Comparison of ENCODE assay signal across 23 mouse cellular contexts in genomic region chr3:95636072-95636471, GRCm38 (mm10). TPM values are rescaled to one million over a fixed set of nuclear protein-coding genes. Genes with fewer than 3 reads are reported as not detected.
DNase-seq lines count a peak whose midpoint lies in the region; ATAC-seq and TF ChIP-seq lines count a peak whose summit lies in the region.
"Had no signal": no experiment of that assay in that cellular context is flagged by ENCODE, and none has a peak within 500 bp of the region (broad histone marks: within the 10 kb centered on the region; RNA-seq: fewer than 3 reads in every experiment).

No protein-coding gene starts in this region.

- peaks cover 11% of the 10 kb centered on the region for H3K4me1 ChIP-seq in liver, adult 2 months (ENCODE audit: control insufficient read depth, insufficient read depth, low read length)
- H3K4me1 ChIP-seq in brown adipose tissue, adult 24 weeks (ENCODE audit: control insufficient read depth, insufficient read depth, insufficient read length, low read length), result no peaks in the 10 kb centered on the region
- H3K4me1 ChIP-seq in liver, postnatal 0 days (ENCODE audit: insufficient read depth), result peaks cover 6% of the 10 kb centered on the region; the same call in 1 of the 2 replicates
- H3K4me1 ChIP-seq: embryonic facial prominence, embryonic 15.5 days; forebrain, embryonic 10.5 days; limb, embryonic 10.5 days had no signal

- peaks cover 6% of the 10 kb centered on the region; the same call in 1 of the 2 replicates for H3K36me3 ChIP-seq in liver, adult 2 months (ENCODE audit: control insufficient read depth, insufficient read depth, low read length)
- peaks cover 34% of the 10 kb centered on the region for H3K36me3 ChIP-seq in liver, postnatal 0 days (replicated peaks; ENCODE audit: insufficient read depth, low read length)

- no peak overlapping the region for H3K9ac ChIP-seq in liver, adult 2 months (ENCODE audit: low read depth, low read length)
- no peak overlapping the region for H3K9ac ChIP-seq in liver, postnatal 0 days (replicated peaks)
- H3K9ac ChIP-seq: embryonic facial prominence, embryonic 15.5 days; forebrain, postnatal 0 days; heart, embryonic 13.5 days had no signal

- intact Hi-C loops in heart, postnatal 36 days (cut with DNase I), result no loop called here

- no peaks in the 10 kb centered on the region for H3K79me2 ChIP-seq in liver, adult 2 months (ENCODE audit: control insufficient read depth, insufficient read depth, low read length)

- H3K9me3 ChIP-seq in liver, postnatal 0 days (ENCODE audit: low read length), result no peaks in the 10 kb centered on the region
- H3K9me3 ChIP-seq: embryonic facial prominence, embryonic 15.5 days; forebrain, embryonic 10.5 days; heart, embryonic 13.5 days; limb, embryonic 10.5 days had no signal

- DNase-seq in heart, adult 11 months, result peak; percentile 87
- no peak for DNase-seq in heart, postnatal 36 days
- DNase-seq in liver, adult 2 months (ENCODE audit: extremely low read depth, low read depth, low spot score), result peak; percentile 97
- DNase-seq in liver, result no peak
- no peak for DNase-seq in liver, postnatal 0 days
- DNase-seq in layer of hippocampus, adult 9-11 months, result no peak
- DNase-seq: adrenal gland, adult 2 months; cerebellum, postnatal 10 days; forebrain, postnatal 0 days; heart, postnatal 4 days; lung, adult 2 months had no signal

- H3K4me2 ChIP-seq in liver, postnatal 0 days (ENCODE audit: low read depth, low read length), result no peak overlapping the region
- H3K4me2 ChIP-seq: embryonic facial prominence, embryonic 15.5 days; heart, embryonic 13.5 days had no signal

- no peaks in the 10 kb centered on the region for H3K27me3 ChIP-seq in liver, adult 2 months (ENCODE audit: control insufficient read depth, insufficient read depth, low read length)
- H3K27me3 ChIP-seq in liver, postnatal 0 days (ENCODE audit: insufficient read depth, low read length), result no peaks in the 10 kb centered on the region
- H3K27me3 ChIP-seq: embryonic facial prominence, embryonic 15.5 days; heart, embryonic 13.5 days had no signal

- ATAC-seq in liver, postnatal 0 days, result peak; percentile 83
- ATAC-seq in erythroblast, adult 5-6 weeks (replicated peaks; ENCODE audit: low FRiP score, poor library complexity, severe bottlenecking), result no peak
- ATAC-seq: CD4-positive, CD25-positive, alpha-beta regulatory T cell, adult 4 months; forebrain, postnatal 0 days; hindbrain, embryonic 16.5 days; intestine, embryonic 16.5 days; midbrain, embryonic 16.5 days had no signal

- TF ChIP-seq CTCF in liver, adult 2 months (IDR thresholded peaks at IDR 0.05; ENCODE audit: low read depth, low read length), result no peak; the same call in 1 of the 2 replicates
- TF ChIP-seq CTCF in liver, postnatal 0 days (IDR thresholded peaks at IDR 0.05; ENCODE audit: low read depth), result no peak

- no peak for TF ChIP-seq POLR2A in liver, adult 2 months (IDR thresholded peaks at IDR 0.05; ENCODE audit: extremely low read depth, insufficient read depth, low read length)

- WGBS in liver, adult 2 months, result 8% methylated on average over 4 of the region's 4 CpGs
- 63% methylated on average over 4 of the region's 4 CpGs for WGBS in liver, postnatal 0 days (ENCODE audit: insufficient replicate concordance)

- peak overlapping the region; percentile 67 for H3K27ac ChIP-seq in liver, adult 2 months (replicated peaks; ENCODE audit: insufficient read depth, low read depth, low read length)
- 0 out of 2 replicates have a peak overlapping the region, but pooled peaks have one; percentile 24 for H3K27ac ChIP-seq in brown adipose tissue, adult 24 weeks (replicated peaks; ENCODE audit: low read depth, low read length)
- H3K27ac ChIP-seq in liver, postnatal 0 days (ENCODE audit: low read depth), result peak overlapping the region; percentile 75
- H3K27ac ChIP-seq: embryonic facial prominence, embryonic 15.5 days; forebrain, embryonic 10.5 days; heart, embryonic 13.5 days; layer of hippocampus, adult 2 months; limb, embryonic 10.5 days had no signal

- peak; percentile 31; the same call in 1 of the 2 replicates for TF ChIP-seq EP300 in liver, postnatal 0 days (IDR thresholded peaks at IDR 0.05; ENCODE audit: low read depth)

- no peak overlapping the region for H3K4me3 ChIP-seq in liver, adult 2 months (ENCODE audit: insufficient read depth, low read depth, low read length)
- no peak overlapping the region for H3K4me3 ChIP-seq in brown adipose tissue, adult 24 weeks (ENCODE audit: insufficient read depth, low read depth, low read length)
- H3K4me3 ChIP-seq in liver, postnatal 0 days (ENCODE audit: low read depth, low read length), result no peak overlapping the region
- H3K4me3 ChIP-seq: embryonic facial prominence, embryonic 15.5 days; forebrain, embryonic 10.5 days; heart, embryonic 13.5 days; layer of hippocampus, adult 2 months; limb, embryonic 10.5 days had no signal

RNA-seq across cellular contexts. Expression of gene Ensa, which starts 11.3 kb away (rescaled TPM):
- 10 to 100 TPM; 73.0 to 75.0 TPM for total RNA-seq in heart, postnatal 36 days (2021)
- 23.5 and 25.1 TPM in 2 replicates for total RNA-seq in liver, adult 2 months (2014; rRNA removed)
- 5.0 and 5.2 TPM in 2 replicates for polyA plus RNA-seq in liver, adult 2 months (2012; rRNA removed)
- 38.4 and 51.4 TPM in 2 replicates for polyA plus RNA-seq in brown adipose tissue, adult 24 weeks (2012; ENCODE audit: insufficient read depth, insufficient read length, missing spikeins)
- polyA plus RNA-seq in liver, postnatal 0 days (2015; fragmentation: Nextera tagmentation; extraction: Ambion mirVana), result 20.1 and 23.9 TPM in 2 replicates
- total RNA-seq in erythroblast, adult 5-6 weeks (2015; ENCODE audit: low replicate concordance), result 30.9 and 34.1 TPM in 2 replicates
- 52.8 and 58.1 TPM in 2 replicates for total RNA-seq in erythroblast, adult 5-6 weeks (2017; ENCODE audit: low replicate concordance)

RNA-seq across cellular contexts. Expression of gene Mcl1, which starts 22.5 kb away (rescaled TPM):
- total RNA-seq in heart, postnatal 36 days (2021), result 100 to 1,000 TPM; 151 to 156 TPM
- total RNA-seq in liver, adult 2 months (2014; rRNA removed), result 57.5 and 92.2 TPM in 2 replicates
- polyA plus RNA-seq in liver, adult 2 months (2012; rRNA removed), result 38.7 and 39.4 TPM in 2 replicates
- polyA plus RNA-seq in brown adipose tissue, adult 24 weeks (2012; ENCODE audit: insufficient read depth, insufficient read length, missing spikeins), result 56.1 and 61.6 TPM in 2 replicates
- 36.2 and 38.2 TPM in 2 replicates for polyA plus RNA-seq in liver, postnatal 0 days (2015; fragmentation: Nextera tagmentation; extraction: Ambion mirVana)
- 83.2 and 113 TPM in 2 replicates for total RNA-seq in erythroblast, adult 5-6 weeks (2015; ENCODE audit: low replicate concordance)
- 70.6 and 76.3 TPM in 2 replicates for total RNA-seq in erythroblast, adult 5-6 weeks (2017; ENCODE audit: low replicate concordance)

RNA-seq across cellular contexts. Expression of gene Golph3l, which starts 47.3 kb away (rescaled TPM):
- 10 to 100 TPM; 19.1 to 20.0 TPM for total RNA-seq in heart, postnatal 36 days (2021)
- 4.6 and 5.2 TPM in 2 replicates for total RNA-seq in liver, adult 2 months (2014; rRNA removed)
- polyA plus RNA-seq in liver, adult 2 months (2012; rRNA removed), result 1.6 and 2.5 TPM in 2 replicates
- polyA plus RNA-seq in brown adipose tissue, adult 24 weeks (2012; ENCODE audit: insufficient read depth, insufficient read length, missing spikeins), result 20.1 and 20.4 TPM in 2 replicates
- 11.1 and 11.3 TPM in 2 replicates for polyA plus RNA-seq in liver, postnatal 0 days (2015; fragmentation: Nextera tagmentation; extraction: Ambion mirVana)
- 73.8 and 84.0 TPM in 2 replicates for total RNA-seq in erythroblast, adult 5-6 weeks (2015; ENCODE audit: low replicate concordance)
- total RNA-seq in erythroblast, adult 5-6 weeks (2017; ENCODE audit: low replicate concordance), result 115 and 116 TPM in 2 replicates

RNA-seq across cellular contexts. Expression of gene Adamtsl4, which starts 51.6 kb away (rescaled TPM):
- total RNA-seq in heart, postnatal 36 days (2021), result 10 to 100 TPM; 62.2 to 67.6 TPM
- total RNA-seq in liver, adult 2 months (2014; rRNA removed), result 0.55 and 1.6 TPM in 2 replicates
- polyA plus RNA-seq in liver, adult 2 months (2012; rRNA removed), result 2.5 and 4.7 TPM in 2 replicates
- polyA plus RNA-seq in brown adipose tissue, adult 24 weeks (2012; ENCODE audit: insufficient read depth, insufficient read length, missing spikeins), result 2.5 and 6.6 TPM in 2 replicates
- polyA plus RNA-seq in liver, postnatal 0 days (2015; fragmentation: Nextera tagmentation; extraction: Ambion mirVana), result 2.5 and 2.6 TPM in 2 replicates
- total RNA-seq in erythroblast, adult 5-6 weeks (2015; ENCODE audit: low replicate concordance), result not detected in 2 replicates
- total RNA-seq in erythroblast, adult 5-6 weeks (2017; ENCODE audit: low replicate concordance), result not detected in 2 replicates
- total RNA-seq: megakaryocyte-erythroid progenitor cell, adult 5-6 weeks had no signal

Comparison
In these comparisons a context has a peak if more than half of its experiments do, and no peak if none do; other contexts are left out.
1. DNase-seq: peak in heart, adult 11 months (single experiment) and liver, adult 2 months (single experiment); none in heart, postnatal 36 days (0 of 2), liver (single experiment), liver, postnatal 0 days (single experiment) and layer of hippocampus, adult 9-11 months (single experiment).
2. H3K27ac ChIP-seq: peak in every context shown above with its lines; median percentile 75 in liver, postnatal 0 days; 67 in liver, adult 2 months; 24 in brown adipose tissue, adult 24 weeks.